Mouse (Mus musculus): ENCODE measurements around the gene Ifna2. TPM values are rescaled to one million over a fixed set of nuclear protein-coding genes. Genes with fewer than 3 reads are reported as not detected.

Gene Ifna2
- polyA plus RNA-seq (2016; fragmentation: Nextera tagmentation; extraction: Ambion mirVana), result not detected in 2 replicates

- no peaks in the 10 kb centered on the region for H3K9me3 ChIP-seq
- H3K27me3 ChIP-seq (replicated peaks; ENCODE audit: low read depth, poor library complexity, severe bottlenecking), result no peaks in the 10 kb centered on the region
- no peaks in the 10 kb centered on the region for H3K36me3 ChIP-seq (replicated peaks)
- H3K4me3 ChIP-seq, result no peak within 1 kb of the TSS
- no peak within 1 kb of the TSS for H3K27ac ChIP-seq (replicated peaks)
- DNase-seq (ENCODE audit: low spot score), result no peak
- no peaks in the 10 kb centered on the region for H3K4me1 ChIP-seq
- 86% methylated on average over 1 of the region's 1 CpGs for WGBS
These were observed at the start of gene Ifna2 for GRCm38 (mm10) chr4:88683812-88684211. Gene Ifna2, minus strand, starts transcription at chr4:88683912.

- Histone ChIP-seq H3K4me1 (no peaks in the 10 kb centered on the region), H3K27me3 (replicated peaks; ENCODE audit: low read depth, poor library complexity, severe bottlenecking) (no peaks in the 10 kb centered on the region), H3K27ac (replicated peaks) (no peak overlapping the region), H3K36me3 (replicated peaks) (no peaks in the 10 kb centered on the region), H3K4me3 (no peak overlapping the region), H3K9me3 (no peaks in the 10 kb centered on the region)
- DNase-seq (ENCODE audit: low spot score), result peak; percentile 25
- WGBS, result 5% methylated on average over 1 of the region's 1 CpGs
These were observed 43.6 kb upstream of the Ifna2 start for GRCm38 (mm10) chr4:88727324-88727723.

- no peak for DNase-seq (ENCODE audit: low spot score)
- Histone ChIP-seq H3K9me3 (no peaks in the 10 kb centered on the region), H3K4me3 (no peak overlapping the region), H3K27me3 (replicated peaks; ENCODE audit: low read depth, poor library complexity, severe bottlenecking) (no peaks in the 10 kb centered on the region), H3K36me3 (replicated peaks) (no peaks in the 10 kb centered on the region), H3K4me1 (no peaks in the 10 kb centered on the region), H3K27ac (replicated peaks) (no peak overlapping the region)
- 94% methylated on average over 6 of the region's 6 CpGs for WGBS
These were observed 43.0 kb upstream of the Ifna2 start for GRCm38 (mm10) chr4:88726727-88727126.

- Histone ChIP-seq H3K36me3 (replicated peaks) (peaks cover 26% of the 10 kb centered on the region), H3K4me3 (no peak overlapping the region), H3K4me1 (peaks cover 26% of the 10 kb centered on the region), H3K9me3 (no peaks in the 10 kb centered on the region), H3K27me3 (replicated peaks; ENCODE audit: low read depth, poor library complexity, severe bottlenecking) (no peaks in the 10 kb centered on the region), H3K27ac (replicated peaks) (0 out of 2 replicates have a peak overlapping the region, but pooled peaks have one; percentile 35)
- WGBS, result 57% methylated on average over 8 of the region's 8 CpGs
- peak; percentile 15 for DNase-seq (ENCODE audit: low spot score)
These were observed 39.9 kb upstream of the Ifna2 start for GRCm38 (mm10) chr4:88723497-88724090.

GRCm38 (mm10) chr4:88721791-88722721 lies 38.3 kb upstream of the Ifna2 start, which contains the start of the genes Gm26566 and Klhl9:
Gene Gm26566, plus strand, starts transcription at chr4:88721805.
Gene Klhl9, minus strand, starts transcription at chr4:88722465.
- Histone ChIP-seq H3K27me3 (replicated peaks; ENCODE audit: low read depth, poor library complexity, severe bottlenecking) (no peaks in the 10 kb centered on the region), H3K36me3 (replicated peaks) (peaks cover 42% of the 10 kb centered on the region), H3K4me1 (peaks cover 33% of the 10 kb centered on the region), H3K4me3 (peak within 1 kb of the TSS; percentile 97), H3K27ac (replicated peaks) (peak within 1 kb of the TSS; percentile 99), H3K9me3 (no peaks in the 10 kb centered on the region)
- WGBS, result under 1% methylated on average over 82 of the region's 82 CpGs
- peak; percentile 98 for DNase-seq (ENCODE audit: low spot score)

GRCm38 (mm10) chr4:88718715-88719114 lies 35.0 kb upstream of the Ifna2 start:
- no peaks in the 10 kb centered on the region for H3K9me3 ChIP-seq
- no peak for DNase-seq (ENCODE audit: low spot score)
- 80% methylated on average over 1 of the region's 1 CpGs for WGBS
- no peak overlapping the region for H3K27ac ChIP-seq (replicated peaks)
- H3K4me3 ChIP-seq, result peak overlapping the region; percentile 97
- no peaks in the 10 kb centered on the region for H3K27me3 ChIP-seq (replicated peaks; ENCODE audit: low read depth, poor library complexity, severe bottlenecking)
- peaks cover 33% of the 10 kb centered on the region for H3K4me1 ChIP-seq
- peaks cover 75% of the 10 kb centered on the region for H3K36me3 ChIP-seq (replicated peaks)

GRCm38 (mm10) chr4:88715059-88715458 lies 31.3 kb upstream of the Ifna2 start:
- Histone ChIP-seq H3K9me3 (no peaks in the 10 kb centered on the region), H3K36me3 (replicated peaks) (peaks cover 76% of the 10 kb centered on the region), H3K27ac (replicated peaks) (no peak overlapping the region), H3K27me3 (replicated peaks; ENCODE audit: low read depth, poor library complexity, severe bottlenecking) (no peaks in the 10 kb centered on the region), H3K4me3 (no peak overlapping the region), H3K4me1 (peaks cover 19% of the 10 kb centered on the region)
- DNase-seq (ENCODE audit: low spot score), result no peak

- Histone ChIP-seq H3K27me3 (replicated peaks; ENCODE audit: low read depth, poor library complexity, severe bottlenecking) (no peaks in the 10 kb centered on the region), H3K36me3 (replicated peaks) (peaks cover 68% of the 10 kb centered on the region), H3K27ac (replicated peaks) (no peak overlapping the region), H3K4me3 (no peak overlapping the region), H3K9me3 (no peaks in the 10 kb centered on the region), H3K4me1 (peaks cover 12% of the 10 kb centered on the region)
- DNase-seq (ENCODE audit: low spot score), result no peak
- 88% methylated on average over 1 of the region's 1 CpGs for WGBS
These were observed 30.6 kb upstream of the Ifna2 start for GRCm38 (mm10) chr4:88714281-88714680.

GRCm38 (mm10) chr4:88707128-88707826 lies 23.6 kb upstream of the Ifna2 start:
- Histone ChIP-seq H3K27ac (replicated peaks) (no peak overlapping the region), H3K36me3 (replicated peaks) (no peaks in the 10 kb centered on the region), H3K4me1 (no peaks in the 10 kb centered on the region), H3K9me3 (no peaks in the 10 kb centered on the region), H3K4me3 (no peak overlapping the region), H3K27me3 (replicated peaks; ENCODE audit: low read depth, poor library complexity, severe bottlenecking) (no peaks in the 10 kb centered on the region)
- 94% methylated on average over 1 of the region's 1 CpGs for WGBS
- DNase-seq (ENCODE audit: low spot score), result no peak

- no peak overlapping the region for H3K27ac ChIP-seq (replicated peaks)
- WGBS, result 46% methylated on average over 3 of the region's 3 CpGs
- H3K4me1 ChIP-seq, result no peaks in the 10 kb centered on the region
- H3K4me3 ChIP-seq, result no peak overlapping the region
- H3K36me3 ChIP-seq (replicated peaks), result no peaks in the 10 kb centered on the region
- H3K9me3 ChIP-seq, result no peaks in the 10 kb centered on the region
- H3K27me3 ChIP-seq (replicated peaks; ENCODE audit: low read depth, poor library complexity, severe bottlenecking), result no peaks in the 10 kb centered on the region
- DNase-seq (ENCODE audit: low spot score), result no peak
These were observed 22.2 kb upstream of the Ifna2 start for GRCm38 (mm10) chr4:88705924-88706323.

- H3K4me1 ChIP-seq, result no peaks in the 10 kb centered on the region
- no peak overlapping the region for H3K4me3 ChIP-seq
- DNase-seq (ENCODE audit: low spot score), result no peak
- no peaks in the 10 kb centered on the region for H3K27me3 ChIP-seq (replicated peaks; ENCODE audit: low read depth, poor library complexity, severe bottlenecking)
- no peaks in the 10 kb centered on the region for H3K9me3 ChIP-seq
- no peaks in the 10 kb centered on the region for H3K36me3 ChIP-seq (replicated peaks)
- WGBS, result 78% methylated on average over 1 of the region's 1 CpGs
- H3K27ac ChIP-seq (replicated peaks), result no peak overlapping the region
These were observed 15.6 kb upstream of the Ifna2 start for GRCm38 (mm10) chr4:88699301-88699700.

- H3K27ac ChIP-seq (replicated peaks), result no peak overlapping the region
- H3K4me3 ChIP-seq, result no peak overlapping the region
- H3K36me3 ChIP-seq (replicated peaks), result no peaks in the 10 kb centered on the region
- H3K27me3 ChIP-seq (replicated peaks; ENCODE audit: low read depth, poor library complexity, severe bottlenecking), result no peaks in the 10 kb centered on the region
- 85% methylated on average over 5 of the region's 5 CpGs for WGBS
- DNase-seq (ENCODE audit: low spot score), result no peak
- H3K4me1 ChIP-seq, result no peaks in the 10 kb centered on the region
- H3K9me3 ChIP-seq, result no peaks in the 10 kb centered on the region
These were observed 15.1 kb upstream of the Ifna2 start for GRCm38 (mm10) chr4:88698781-88699180.
